Mouse (Mus musculus): ENCODE data around the gene Rtbdn.
A peak's percentile ranks its signal among the peaks of the same experiment; 100 is the strongest.
"Not testable (repeated sequence)": the region's sequence is repeated elsewhere in the genome, so short reads cannot be mapped to it uniquely, and the experiment has no call there.

The Rtbdn gene

DNA sequence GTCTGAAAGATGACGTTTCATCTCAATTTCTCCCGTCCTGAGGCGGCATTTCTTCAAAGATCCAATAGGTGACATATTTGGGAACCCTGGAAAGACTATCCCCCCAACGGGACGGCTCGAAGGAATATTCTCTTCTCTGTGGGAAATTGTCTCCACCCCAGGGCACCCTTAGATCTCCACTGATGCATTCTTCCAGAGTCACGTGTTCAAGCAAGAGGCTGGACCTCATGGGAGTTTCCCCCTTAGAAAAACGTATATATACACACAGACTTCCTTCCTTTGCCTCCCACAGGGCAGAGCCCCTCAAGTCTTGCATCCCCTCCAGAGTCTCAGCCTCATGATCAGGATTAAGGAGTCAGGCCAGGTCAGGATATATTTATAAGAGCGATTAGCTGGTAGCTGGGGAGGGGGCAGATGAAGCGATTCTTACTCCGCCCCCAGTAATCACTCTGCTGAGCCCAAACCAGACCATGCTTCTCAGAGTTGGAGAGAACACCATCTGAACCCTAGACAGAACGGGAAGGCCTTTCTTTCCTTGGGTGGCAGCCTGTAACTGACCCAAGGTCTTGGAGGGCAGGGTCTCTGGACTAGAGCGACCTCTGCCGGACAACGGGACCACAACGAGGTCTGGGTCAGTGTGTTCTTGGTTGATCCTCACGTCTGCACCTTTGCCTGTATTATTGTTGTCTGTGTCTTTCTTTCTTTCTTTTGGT, at the start of gene Rtbdn:
TSS of gene Rtbdn (plus strand) at position 464 of the 713 bp plus-strand sequence.
- DNase-seq (ENCODE audit: extremely low read depth, low read depth, low spot score), result no peak

DNA sequence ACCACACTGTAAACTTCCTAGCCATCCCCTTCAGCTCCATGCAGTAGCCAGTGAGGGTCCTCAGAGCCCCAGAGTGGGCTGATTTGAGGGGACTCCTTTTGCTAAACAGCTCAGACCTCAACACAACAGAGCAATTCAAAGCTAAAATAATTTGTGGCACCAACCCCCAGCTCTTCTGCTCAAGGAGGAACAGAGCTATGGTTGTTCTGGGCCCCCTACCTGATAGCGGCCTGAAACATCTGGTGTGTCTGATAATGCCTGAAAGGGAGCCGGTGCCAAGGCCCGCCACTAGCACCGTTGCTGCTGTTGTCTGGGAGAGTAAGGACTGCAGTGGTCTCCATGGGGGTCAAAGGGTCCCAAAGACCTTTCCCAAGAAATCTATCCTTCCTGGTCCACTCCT, 45.7 kb upstream of the Rtbdn start:
- no peak for DNase-seq (ENCODE audit: extremely low read depth, low read depth, low spot score)

GRCm38 (mm10) chr8:84901752-84902151, 45.0 kb upstream of the Rtbdn start, which contains the start of gene Klf1:
Gene Klf1 (plus strand): TSS chr8:84901928.
- no peak for DNase-seq (ENCODE audit: extremely low read depth, low read depth, low spot score)

- DNase-seq (ENCODE audit: extremely low read depth, low read depth, low spot score), result no peak
These were observed 44.3 kb upstream of the Rtbdn start for GRCm38 (mm10) chr8:84902367-84902919.

GRCm38 (mm10) chr8:84902920-84903661, 43.7 kb upstream of the Rtbdn start:
- no peak for DNase-seq (ENCODE audit: extremely low read depth, low read depth, low spot score)

- DNase-seq (ENCODE audit: extremely low read depth, low read depth, low spot score), result no peak
These were observed 42.4 kb upstream of the Rtbdn start for GRCm38 (mm10) chr8:84904351-84904750.

DNA sequence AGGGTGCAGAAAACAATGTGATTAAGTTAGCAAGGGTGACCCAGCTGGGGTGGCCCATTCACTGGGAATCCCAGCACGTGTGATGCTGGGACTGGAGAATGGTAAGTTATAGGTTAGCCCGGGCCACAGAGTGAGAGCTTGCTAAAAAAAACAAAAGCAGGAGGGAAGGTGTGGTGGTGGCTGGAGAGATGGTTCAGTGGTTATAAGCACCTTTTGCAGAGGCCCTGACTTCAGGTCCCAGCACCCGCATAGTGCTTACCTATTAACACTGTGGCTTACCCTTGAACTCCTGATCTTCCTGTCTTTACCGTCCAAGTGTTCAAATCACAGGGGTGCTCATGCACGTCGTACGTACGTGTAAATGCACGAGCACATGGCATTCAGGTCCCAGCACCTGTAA, 39.8 kb upstream of the Rtbdn start:
- DNase-seq (ENCODE audit: extremely low read depth, low read depth, low spot score), result no peak

- DNase-seq (ENCODE audit: extremely low read depth, low read depth, low spot score), result no peak
These were observed 39.3 kb upstream of the Rtbdn start for GRCm38 (mm10) chr8:84907493-84907892.

- DNase-seq (ENCODE audit: extremely low read depth, low read depth, low spot score), result not testable (repeated sequence)
These were observed 38.8 kb upstream of the Rtbdn start for GRCm38 (mm10) chr8:84907979-84908378.

DNA sequence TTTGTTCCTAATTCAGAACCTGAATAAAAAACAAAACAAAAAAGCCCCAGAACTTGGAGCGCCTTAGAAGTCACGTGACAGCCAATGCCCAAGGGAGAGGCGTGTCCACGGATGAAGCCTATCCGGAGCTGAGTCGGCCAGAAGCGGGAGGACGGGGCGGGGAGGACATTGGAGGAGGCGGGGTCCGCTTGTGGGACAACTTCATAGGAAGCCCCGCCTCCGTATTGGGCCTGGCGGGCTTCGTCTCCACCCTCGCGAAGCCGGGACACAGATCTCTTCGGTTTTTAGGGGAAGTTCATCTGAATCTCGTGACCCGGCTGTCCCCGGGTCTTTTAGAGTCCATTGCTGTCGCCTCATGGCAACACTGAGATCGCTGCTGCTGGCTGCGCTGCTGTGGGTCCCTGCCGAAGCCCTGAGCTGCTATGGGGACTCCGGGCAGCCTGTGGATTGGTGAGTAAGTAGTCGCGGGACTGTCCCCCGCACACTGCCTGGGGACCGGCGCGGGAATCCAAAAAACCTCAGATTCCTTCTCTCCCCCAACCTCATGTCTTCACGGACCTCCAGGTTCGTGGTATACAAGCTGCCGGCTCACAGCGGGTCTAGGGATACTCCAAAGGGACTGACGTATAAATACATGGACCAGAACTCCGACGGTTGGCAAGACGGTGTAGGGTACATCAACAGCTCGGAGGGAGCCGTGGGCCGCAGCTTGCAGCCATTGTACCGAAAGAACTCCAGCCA, 38.2 kb upstream of the Rtbdn start, which contains the start of gene Dnase2a:
TSS of gene Dnase2a (plus strand) at position 140 of the 741 bp plus-strand sequence.
- peak; percentile 87 for DNase-seq (ENCODE audit: extremely low read depth, low read depth, low spot score)

DNA sequence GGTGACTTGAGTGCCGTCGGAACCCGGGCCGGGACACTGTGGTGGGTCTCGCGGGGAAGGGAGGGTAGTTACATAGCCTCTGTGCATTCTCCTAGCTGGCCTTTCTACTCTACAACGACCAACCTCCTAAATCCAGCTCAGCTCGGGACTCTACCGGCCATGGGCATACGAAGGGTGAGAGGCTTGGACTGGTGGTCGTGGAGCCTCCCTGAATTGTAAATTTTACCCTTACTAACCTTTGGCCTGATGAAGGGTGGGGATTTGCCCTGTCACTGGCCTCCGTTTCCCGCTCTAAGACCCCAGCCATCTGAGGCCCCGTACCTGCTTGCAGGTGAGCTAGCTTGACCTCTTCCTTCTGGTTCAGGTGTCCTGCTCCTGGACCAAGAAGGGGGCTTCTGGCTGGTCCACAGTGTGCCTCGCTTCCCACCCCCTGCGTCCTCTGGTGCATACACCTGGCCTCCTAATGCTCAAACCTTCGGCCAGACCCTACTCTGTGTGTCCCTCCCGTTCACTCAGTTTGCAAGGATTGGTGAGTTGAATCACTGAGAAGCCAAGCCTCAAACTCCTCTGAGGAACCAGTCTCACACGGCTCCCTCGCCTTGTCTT, 37.5 kb upstream of the Rtbdn start:
- no peak for DNase-seq (ENCODE audit: extremely low read depth, low read depth, low spot score)

- peak; percentile 77 for DNase-seq (ENCODE audit: extremely low read depth, low read depth, low spot score)
These were observed 36.8 kb upstream of the Rtbdn start for GRCm38 (mm10) chr8:84909949-84910348.

DNA sequence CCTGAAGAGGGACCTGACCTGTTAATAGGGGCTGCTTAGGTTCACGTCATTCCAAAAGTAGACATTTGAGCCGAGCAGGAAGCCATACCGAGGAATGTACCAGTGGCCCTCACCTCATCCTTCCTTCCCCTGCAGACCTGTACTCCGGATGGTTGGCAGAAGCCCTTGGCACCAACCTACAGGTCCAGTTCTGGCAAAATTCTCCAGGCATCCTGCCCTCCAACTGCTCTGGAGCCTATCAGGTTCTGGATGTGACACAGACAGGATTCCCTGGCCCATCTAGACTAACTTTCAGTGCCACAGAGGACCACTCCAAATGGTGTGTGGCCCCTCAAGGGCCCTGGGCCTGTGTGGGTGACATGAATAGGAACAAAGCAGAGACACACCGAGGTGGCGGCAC, 36.2 kb upstream of the Rtbdn start:
- no peak for DNase-seq (ENCODE audit: extremely low read depth, low read depth, low spot score)

- no peak for DNase-seq (ENCODE audit: extremely low read depth, low read depth, low spot score)
These were observed 34.9 kb upstream of the Rtbdn start for GRCm38 (mm10) chr8:84911854-84912253.

GRCm38 (mm10) chr8:84912391-84912790, 34.4 kb upstream of the Rtbdn start:
- no peak for DNase-seq (ENCODE audit: extremely low read depth, low read depth, low spot score)

DNA sequence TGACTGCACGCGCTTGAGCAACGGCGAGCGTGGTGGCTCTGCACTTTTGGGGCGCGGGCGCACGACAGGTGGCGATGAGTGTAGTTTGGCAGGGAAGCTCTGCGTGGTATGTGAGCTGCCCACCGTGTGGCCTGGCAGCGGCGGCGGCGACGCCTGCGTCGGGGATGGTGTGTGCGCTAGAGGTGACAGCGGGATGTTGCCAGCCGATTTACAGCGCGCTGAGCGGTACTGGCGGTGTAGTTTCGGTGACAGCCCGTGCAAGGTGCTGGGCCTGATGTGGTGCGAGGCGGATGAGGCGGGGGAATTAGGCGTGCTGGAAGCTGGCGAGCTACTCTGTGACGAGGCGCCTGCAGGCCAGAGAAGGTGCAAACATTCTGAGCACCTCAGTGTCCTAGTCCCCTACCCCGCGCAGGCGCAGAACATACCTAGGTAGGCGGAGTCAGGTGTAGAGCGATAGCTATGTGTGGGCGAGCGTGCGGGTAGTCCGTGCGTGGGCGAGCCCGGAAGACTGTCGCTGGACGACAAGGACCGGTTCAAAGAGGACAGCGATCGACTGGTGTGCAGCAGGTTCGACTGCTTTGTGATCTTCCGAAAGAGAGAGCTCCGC, 33.8 kb upstream of the Rtbdn start:
- DNase-seq (ENCODE audit: extremely low read depth, low read depth, low spot score), result peak; percentile 86

DNA sequence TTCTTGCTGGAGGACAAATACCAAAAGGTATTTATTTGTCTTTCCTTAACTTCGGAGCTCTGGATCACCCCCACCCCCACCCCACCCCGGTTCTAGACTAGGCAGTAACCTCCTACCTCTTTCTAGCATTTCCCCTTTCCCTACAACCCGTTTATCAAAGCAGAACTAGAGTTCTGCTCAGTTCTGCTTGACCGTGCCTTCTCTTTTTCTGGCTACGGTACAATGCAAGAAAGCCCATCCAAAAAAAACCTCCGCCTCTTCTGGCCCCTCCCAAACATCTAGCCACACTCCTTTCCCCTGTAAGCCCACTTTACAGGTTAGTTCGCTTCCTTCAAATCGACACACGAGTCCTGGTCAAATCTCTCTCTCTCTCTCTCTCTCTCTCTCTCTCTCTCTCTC, 33.3 kb upstream of the Rtbdn start:
- no peak for DNase-seq (ENCODE audit: extremely low read depth, low read depth, low spot score)

- no peak for DNase-seq (ENCODE audit: extremely low read depth, low read depth, low spot score)
These were observed 32.8 kb upstream of the Rtbdn start for GRCm38 (mm10) chr8:84913960-84914359.

DNA sequence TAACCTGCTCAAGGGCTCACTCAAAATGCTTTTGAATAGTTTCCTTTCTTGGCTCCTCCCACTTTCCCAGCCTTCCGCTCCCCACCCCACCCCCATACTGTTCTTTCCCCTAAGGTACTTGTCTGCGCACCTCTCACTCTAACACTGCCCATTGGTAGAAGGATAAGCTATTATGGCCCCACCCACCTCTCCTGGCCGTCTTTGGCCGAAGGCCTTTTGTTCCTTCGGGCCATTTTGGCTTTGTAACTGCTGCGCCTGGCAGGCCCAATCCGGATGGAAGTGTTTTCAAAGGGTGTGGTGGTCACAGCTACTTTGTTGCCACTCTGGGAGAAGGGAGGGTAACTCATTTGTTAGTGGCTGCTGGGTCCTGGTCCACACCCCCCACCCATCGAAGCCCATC, 31.5 kb upstream of the Rtbdn start:
- DNase-seq (ENCODE audit: extremely low read depth, low read depth, low spot score), result no peak

- no peak for DNase-seq (ENCODE audit: extremely low read depth, low read depth, low spot score)
These were observed 29.0 kb upstream of the Rtbdn start for GRCm38 (mm10) chr8:84917781-84918180.
